Mouse (Mus musculus): ENCODE results near the gene Trim7.
"Not testable (repeated sequence)": the region's sequence is repeated elsewhere in the genome, so short reads cannot be mapped to it uniquely, and the experiment has no call there.

Gene Trim7

GRCm38 (mm10) chr11:48900654-48901566 is 75.0 kb downstream of the Trim7 start:
- not testable (repeated sequence) for DNase-seq (ENCODE audit: low spot score)

- not testable (repeated sequence) for DNase-seq (ENCODE audit: low spot score)
Measured at GRCm38 (mm10) chr11:48901567-48901930, 75.6 kb downstream of the Trim7 start.

Measured in retina, embryonic 14.5 days (tissue).